Mouse (Mus musculus) embryonic fibroblast, embryonic 13.5 days (primary cell): ENCODE measurements around the gene Trmu.

Experiments
- CTCF ChIP-seq: IDR thresholded peaks from 2 replicates; pipeline ENCODE4 v1.5.1; 2011; ENCODE audit warnings: mild to moderate bottlenecking, control low read depth, low read length, moderate library complexity, borderline replicate concordance; ENCODE audit not compliant: insufficient read depth
- POLR2A ChIP-seq: IDR thresholded peaks from 2 replicates; pipeline ENCODE4 v1.6.1; 2011; ENCODE audit warnings: low read depth, mild to moderate bottlenecking, control low read depth, low read length, moderate library complexity

DNA sequence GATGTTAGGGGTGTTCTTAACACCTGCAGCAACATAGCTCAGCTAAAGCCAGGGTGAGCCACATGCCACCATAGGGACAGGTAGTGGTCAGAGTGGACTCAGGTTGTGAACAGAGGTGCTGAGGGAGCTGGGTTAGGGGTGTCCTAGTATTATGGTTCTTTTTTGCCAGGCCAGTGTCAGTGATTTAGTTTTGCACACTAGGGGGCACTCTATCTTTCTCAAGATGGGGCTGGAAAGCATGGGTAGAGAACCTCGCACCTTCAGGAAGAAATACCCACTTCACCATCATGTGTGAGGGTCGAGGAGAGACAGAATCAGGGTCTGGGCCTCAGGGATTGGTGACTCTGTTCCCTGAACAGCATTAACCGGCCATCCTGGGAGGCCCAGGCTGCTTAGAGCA is 43.8 kb upstream of the Trmu start:
- TF ChIP-seq CTCF: no peak
- TF ChIP-seq POLR2A: no peak
